Mouse (Mus musculus) spleen, postnatal 10 days (tissue): ENCODE results near the gene Ccdc130.

ENCODE experiments used
- DNase-seq, 2 experiments: peaks; one replicate each; pipeline ENCODE4 v3.0.0; 2021 to 2022; ENCODE audit warnings: low spot score in 2 of 2

The Ccdc130 gene

GRCm38 (mm10) chr8:84269950-84270773 is at the start of gene Ccdc130:
Ccdc130 (minus strand) TSS chr8:84270380.
- DNase-seq, result peak; percentile 98 to 100

GRCm38 (mm10) chr8:84308376-84308775 is 38.2 kb upstream of the Ccdc130 start:
- no peak for DNase-seq

GRCm38 (mm10) chr8:84303951-84304350 is 33.8 kb upstream of the Ccdc130 start:
- no peak for DNase-seq

DNA sequence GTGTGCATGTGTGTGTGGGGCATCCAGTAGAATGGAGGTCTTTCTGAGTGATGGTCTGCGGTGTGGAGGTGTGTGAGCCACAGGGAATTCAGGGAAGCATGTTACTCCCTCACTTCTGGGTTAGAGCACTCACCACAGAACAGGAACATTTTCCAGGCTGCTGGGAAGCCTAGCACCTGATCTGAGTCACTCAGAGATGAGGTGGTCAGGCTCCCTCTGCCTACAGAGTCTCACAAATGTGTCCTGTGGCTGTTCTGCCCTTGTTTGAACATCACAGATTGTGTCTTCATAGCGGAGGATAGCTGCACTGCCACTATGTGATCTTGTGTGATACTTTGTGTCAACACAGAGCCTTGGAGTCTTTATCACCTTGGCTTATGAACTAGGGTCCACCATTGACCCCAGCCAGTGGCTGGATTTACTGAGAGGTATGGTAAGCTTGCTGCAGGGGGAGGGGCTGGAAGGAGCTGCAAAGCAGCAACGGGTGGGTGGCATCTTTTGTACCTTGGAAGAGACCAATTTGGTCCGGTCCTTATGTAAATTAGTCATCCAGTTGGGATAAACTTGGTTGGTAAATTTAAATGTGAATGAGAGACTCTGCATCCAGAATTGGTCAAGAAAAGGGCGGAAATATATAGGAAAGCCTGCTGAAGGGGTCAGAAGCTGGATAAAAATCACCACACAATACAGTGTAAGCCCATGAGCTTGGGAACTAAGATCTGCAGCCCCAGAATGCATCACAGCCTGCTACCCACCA is 27.0 kb upstream of the Ccdc130 start:
- DNase-seq, result no peak

DNA sequence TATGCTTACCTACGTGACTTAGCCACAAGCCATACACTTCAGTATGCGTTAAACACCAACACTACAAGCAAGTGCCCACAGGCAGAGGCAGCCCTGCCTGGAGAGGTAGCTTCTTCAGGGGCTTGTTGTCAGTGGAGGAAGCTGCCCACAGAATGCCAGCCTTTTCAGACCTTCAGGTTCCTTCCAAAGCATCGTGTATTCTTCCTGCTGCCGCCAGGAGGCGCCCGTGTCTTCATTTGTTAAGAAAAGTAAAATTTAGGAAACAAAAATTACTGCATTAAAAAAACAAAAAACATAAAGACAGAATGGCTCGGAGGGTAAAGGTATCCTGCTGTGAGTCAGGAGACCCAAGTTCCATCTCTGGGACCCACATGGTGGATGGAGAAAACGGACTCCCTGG is 21.5 kb upstream of the Ccdc130 start:
- peak; percentile 25 to 72 for DNase-seq

GRCm38 (mm10) chr8:84291086-84291485 is 20.9 kb upstream of the Ccdc130 start:
- no peak for DNase-seq

DNA sequence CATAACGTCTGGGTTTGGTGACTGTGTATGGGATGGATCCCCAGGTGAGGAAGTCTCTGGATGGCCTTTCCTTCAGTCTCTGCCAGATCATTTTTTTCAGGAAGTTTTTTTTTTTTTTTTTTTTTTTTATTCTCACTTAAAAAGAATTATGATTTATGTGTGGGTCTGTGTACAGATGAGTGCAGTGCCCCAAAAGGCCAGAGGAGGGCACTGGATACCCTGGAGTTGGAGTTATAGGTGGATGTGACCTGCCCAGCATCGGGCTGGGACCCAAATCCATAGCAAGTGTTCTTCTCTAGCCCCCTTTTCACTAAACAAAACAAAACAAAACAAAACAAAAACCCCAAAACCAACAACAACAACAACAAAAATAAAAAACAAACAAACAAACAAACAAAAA is 18.7 kb upstream of the Ccdc130 start:
- peak in 1 of 2 experiments; percentile 32 for DNase-seq

GRCm38 (mm10) chr8:84285665-84286064 is 15.5 kb upstream of the Ccdc130 start:
- DNase-seq, result peak in 1 of 2 experiments; percentile 63

DNA sequence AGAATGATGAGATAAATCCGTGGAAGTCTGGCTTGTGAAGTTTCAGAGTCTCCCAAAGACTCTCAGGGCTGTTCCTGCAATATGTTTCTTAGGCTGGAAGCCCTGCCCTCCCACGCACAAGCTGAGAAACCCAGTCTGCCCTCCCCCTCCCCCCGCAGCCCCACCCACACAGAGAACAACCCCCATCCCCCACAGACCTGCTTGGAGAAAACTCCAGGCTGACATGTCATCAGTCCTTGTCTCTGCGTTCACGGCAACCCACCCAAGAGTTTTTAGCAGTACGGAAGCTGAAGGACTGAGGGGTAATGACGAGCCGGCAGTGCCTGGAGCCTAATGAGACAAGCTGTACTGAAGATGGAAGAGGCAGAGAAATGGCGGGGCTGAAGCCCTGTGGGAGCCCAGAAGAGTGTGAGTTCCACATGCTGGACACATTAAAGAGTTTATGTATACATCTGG is 14.5 kb upstream of the Ccdc130 start:
- DNase-seq, result no peak

- no peak for DNase-seq
Observed at GRCm38 (mm10) chr8:84280777-84281176, 10.6 kb upstream of the Ccdc130 start.

- no peak for DNase-seq
Observed at GRCm38 (mm10) chr8:84276447-84276846, 6.3 kb upstream of the Ccdc130 start.

DNA sequence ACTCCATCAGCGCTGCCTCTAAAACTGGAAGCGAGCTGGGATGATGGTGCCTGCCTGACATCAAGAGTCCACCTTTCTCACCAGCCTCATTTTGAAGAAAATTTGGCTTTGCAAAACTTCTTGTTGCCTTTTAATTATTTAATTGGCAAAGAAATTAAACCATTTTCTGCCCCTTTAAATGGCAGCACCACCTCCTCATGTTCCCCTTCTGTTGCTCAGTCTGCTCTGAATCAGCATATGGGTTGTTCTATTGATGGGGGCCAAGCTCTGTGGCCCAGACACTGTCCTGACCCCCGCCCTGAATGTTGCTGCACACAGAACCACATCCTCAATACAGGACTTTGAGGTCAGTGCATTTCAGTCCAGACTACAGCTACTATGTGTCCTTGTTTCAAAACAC is 3.8 kb upstream of the Ccdc130 start:
- DNase-seq, result no peak

GRCm38 (mm10) chr8:84272302-84272701 is 2.1 kb upstream of the Ccdc130 start:
- no peak for DNase-seq

DNA sequence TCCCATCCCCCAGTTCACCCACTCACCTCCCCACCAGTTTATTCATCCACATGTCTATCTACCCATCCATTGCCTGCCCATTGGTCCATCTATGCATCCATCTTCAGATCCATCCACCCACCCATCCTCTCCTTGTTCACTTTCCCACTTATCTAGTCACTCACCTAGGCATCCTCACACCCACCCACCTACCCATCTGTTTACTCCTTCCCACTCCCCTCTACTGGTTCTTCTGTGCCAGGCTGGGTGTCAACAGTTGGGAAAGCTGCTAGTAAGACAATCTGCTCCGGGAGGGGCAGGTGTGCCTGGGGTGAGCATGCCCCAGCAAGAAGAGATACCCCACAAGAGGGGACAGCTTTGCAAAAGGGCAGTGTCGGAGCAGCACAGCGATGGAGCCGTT is 9.1 kb downstream of the Ccdc130 start:
- DNase-seq, result no peak

GRCm38 (mm10) chr8:84256822-84257610 is 13.2 kb downstream of the Ccdc130 start, which contains the start of gene Mri1:
Mri1 (minus strand) TSS chr8:84257326.
- DNase-seq, result peak; percentile 70 to 85

DNA sequence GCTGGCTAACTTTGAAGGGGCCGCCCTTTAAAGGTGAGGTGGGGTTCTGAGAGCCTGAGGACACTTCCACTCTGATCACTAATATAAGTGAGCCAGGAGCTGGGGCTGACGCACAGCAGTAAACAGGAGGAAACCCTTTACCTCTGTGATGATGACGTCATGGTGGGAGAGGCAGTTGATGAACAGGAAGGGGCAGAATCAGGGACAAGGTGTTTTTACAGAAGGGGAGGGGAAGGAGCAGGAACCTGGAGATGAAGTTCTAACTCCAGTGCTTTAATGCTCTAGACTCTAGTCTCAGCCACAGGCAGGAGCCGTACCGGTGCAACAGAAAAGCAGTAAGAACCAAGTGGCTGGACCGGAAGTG is 13.7 kb downstream of the Ccdc130 start:
- peak in 1 of 2 experiments; percentile 22 for DNase-seq

DNA sequence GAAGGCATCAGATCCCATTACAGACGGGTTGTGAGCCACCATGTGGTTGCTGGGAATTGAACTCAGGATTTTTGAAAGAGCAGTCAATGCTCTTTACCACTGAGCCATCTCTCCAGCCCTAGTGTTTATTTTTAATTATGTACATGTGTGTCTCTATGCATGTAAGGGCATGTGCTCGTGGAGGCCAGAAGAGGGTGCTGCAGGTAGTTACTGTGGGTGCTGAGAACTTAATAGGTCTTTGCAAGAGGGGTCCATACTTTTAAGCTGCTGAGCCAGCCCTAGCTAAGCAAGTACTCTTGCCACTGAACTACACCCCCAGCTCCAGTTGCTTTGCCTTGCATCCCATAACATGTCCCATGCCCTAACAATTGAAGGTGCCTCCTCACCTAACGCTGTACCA is 14.3 kb downstream of the Ccdc130 start:
- no peak for DNase-seq

- DNase-seq, result peak; percentile 78 to 92
Observed at GRCm38 (mm10) chr8:84249257-84250170, 20.7 kb downstream of the Ccdc130 start, which contains the start of gene D8Ertd738e. D8Ertd738e (minus strand) TSS chr8:84249719.

DNA sequence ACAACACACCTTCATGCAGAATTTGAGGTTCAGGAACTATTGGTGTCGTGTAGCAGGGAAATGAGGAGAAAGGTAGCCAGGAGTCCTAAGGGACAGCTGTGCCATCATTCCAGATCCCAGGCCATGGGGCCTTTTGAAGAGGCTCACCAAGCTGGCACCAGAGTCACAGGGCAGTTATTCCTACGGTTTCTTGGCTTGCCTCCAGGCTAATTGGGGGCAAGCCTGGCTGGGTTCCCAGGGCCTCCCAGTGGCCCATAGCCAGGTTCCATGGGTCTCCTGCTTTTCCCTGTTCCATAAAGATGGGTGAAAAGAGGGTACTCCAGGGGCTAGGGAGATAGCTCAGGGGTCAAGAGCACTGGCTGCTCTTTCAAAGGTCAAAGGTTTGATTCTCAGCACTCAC is 28.4 kb downstream of the Ccdc130 start:
- no peak for DNase-seq

DNA sequence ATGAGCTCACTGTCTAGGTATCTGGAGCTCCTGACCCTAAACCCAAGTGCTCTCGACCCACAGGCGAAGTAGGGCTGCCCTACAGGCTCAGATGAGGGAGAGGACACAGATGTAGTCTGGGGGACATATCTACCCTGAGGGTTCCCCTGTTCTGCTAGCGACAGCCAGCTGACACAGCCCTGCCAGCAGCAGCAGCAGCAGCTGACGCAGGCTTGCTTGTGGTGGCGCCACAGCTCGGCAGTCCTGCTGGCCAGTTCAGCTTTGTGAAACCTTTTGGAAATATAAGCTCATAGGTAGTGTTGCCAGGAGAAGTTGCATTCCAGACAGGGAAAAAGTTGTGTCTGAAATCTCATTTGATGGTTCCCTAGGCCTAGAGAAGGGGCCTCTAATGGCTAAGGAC is 29.0 kb downstream of the Ccdc130 start:
- DNase-seq, result no peak
